Mouse (Mus musculus) midbrain, embryonic 10.5 days (tissue): ENCODE data around the gene Tmem106a. TPM values are rescaled to one million over a fixed set of nuclear protein-coding genes. Genes with fewer than 3 reads are reported as not detected.
A peak's percentile ranks its signal among the peaks of the same experiment; 100 is the strongest.
"Not testable (repeated sequence)": the region's sequence is repeated elsewhere in the genome, so short reads cannot be mapped to it uniquely, and the experiment has no call there.

Experiments
- DNase-seq: peaks from one replicate; pipeline ENCODE4 v3.0.0-alpha.2; 2017; ENCODE audit warnings: low spot score
- H3K27ac ChIP-seq: fragments of 300-500 bp; sonication (generic); replicated peaks from 2 replicates; pipeline ENCODE4 v1.5.1; 2016; ENCODE audit warnings: mild to moderate bottlenecking
- H3K27me3 ChIP-seq: fragments of 300-500 bp; sonication (generic); 2 replicates; pipeline ENCODE4 v1.6.1; 2016; ENCODE audit warnings: low read depth, mild to moderate bottlenecking; ENCODE audit not compliant: poor library complexity, severe bottlenecking
- H3K36me3 ChIP-seq: fragments of 300-500 bp; sonication (generic); 2 replicates; pipeline ENCODE4 v1.6.1; 2016; ENCODE audit warnings: mild to moderate bottlenecking, moderate library complexity
- H3K4me1 ChIP-seq: fragments of 300-500 bp; sonication (generic); 2 replicates; pipeline ENCODE4 v1.6.1; 2016
- H3K4me3 ChIP-seq: fragments of 300-500 bp; sonication (generic); 2 replicates; pipeline ENCODE4 v1.5.1; 2016; ENCODE audit warnings: mild to moderate bottlenecking, moderate library complexity
- H3K9me3 ChIP-seq: fragments of 300-500 bp; sonication (generic); replicated peaks from 2 replicates; pipeline ENCODE4 v1.6.1; 2016; ENCODE audit warnings: mild to moderate bottlenecking
- WGBS: fragments of 180-500 bp; shearing (Covaris S2); methylation state at CpG from one replicate; pipeline ENCODE4 v1.1.7; 2016; 5-methylcytosine and 5-hydroxymethylcytosine counted together
- polyA plus RNA-seq: library from polyadenylated mRNA; unstranded; fragments of >200 nt; fragmentation: Nextera tagmentation; extraction: Ambion mirVana; gene quantifications from 2 replicates; pipeline ENCODE4 v1.2.1, GENCODE M21; 2016

Gene Tmem106a
- polyA plus RNA-seq, 1 experiment from 2014 or later, result 2.0 TPM

- Histone ChIP-seq H3K4me1 (peaks cover 21% of the 10 kb centered on the region), H3K27me3 (no peaks in the 10 kb centered on the region), H3K4me3 (peak overlapping the region; percentile 70), H3K27ac (peak overlapping the region; percentile 98), H3K36me3 (peaks cover 9% of the 10 kb centered on the region; the same call in 1 of the 2 replicates), H3K9me3 (no peaks in the 10 kb centered on the region)
- WGBS, result under 1% methylated on average over 33 of the region's 33 CpGs
- DNase-seq, result peak; percentile 93
These were observed 46.0 kb downstream of the Tmem106a start for GRCm38 (mm10) chr11:101627857-101628559.

DNA sequence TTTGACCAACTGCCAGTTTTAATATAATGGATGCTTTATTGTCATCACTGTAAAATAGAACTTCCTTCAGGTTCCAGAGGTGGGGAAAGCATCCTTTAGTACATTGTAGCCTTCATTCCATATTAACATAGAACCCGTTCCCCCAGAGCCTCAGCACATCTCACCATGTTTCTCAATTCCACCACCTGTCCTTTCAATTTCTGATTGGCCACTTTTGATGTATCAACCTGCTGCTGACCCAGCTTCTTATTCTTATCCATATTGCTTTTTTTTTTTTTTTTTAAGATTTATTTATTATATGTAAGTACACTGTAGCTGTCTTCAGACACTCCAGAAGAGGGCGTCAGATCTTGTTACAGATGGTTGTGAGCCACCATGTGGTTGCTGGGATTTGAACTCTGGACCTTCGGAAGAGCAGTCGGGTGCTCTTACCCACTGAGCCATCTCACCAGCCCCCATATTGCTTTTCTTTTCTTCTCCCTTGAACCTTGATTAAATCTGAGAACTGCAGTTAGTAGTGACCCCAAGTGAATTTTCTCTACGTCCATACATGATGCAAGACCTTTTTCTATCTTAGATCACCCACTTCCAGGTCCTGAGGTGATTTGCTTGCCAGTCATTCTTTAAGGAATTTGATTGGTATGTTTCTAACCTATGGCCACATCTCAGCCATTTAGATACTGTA lies 46.8 kb downstream of the Tmem106a start:
- Histone ChIP-seq H3K36me3 (peaks cover 17% of the 10 kb centered on the region; the same call in 1 of the 2 replicates), H3K27ac (peak overlapping the region; percentile 98; the same call in 1 of the 2 replicates)
- not testable (repeated sequence) for H3K27me3 ChIP-seq

DNA sequence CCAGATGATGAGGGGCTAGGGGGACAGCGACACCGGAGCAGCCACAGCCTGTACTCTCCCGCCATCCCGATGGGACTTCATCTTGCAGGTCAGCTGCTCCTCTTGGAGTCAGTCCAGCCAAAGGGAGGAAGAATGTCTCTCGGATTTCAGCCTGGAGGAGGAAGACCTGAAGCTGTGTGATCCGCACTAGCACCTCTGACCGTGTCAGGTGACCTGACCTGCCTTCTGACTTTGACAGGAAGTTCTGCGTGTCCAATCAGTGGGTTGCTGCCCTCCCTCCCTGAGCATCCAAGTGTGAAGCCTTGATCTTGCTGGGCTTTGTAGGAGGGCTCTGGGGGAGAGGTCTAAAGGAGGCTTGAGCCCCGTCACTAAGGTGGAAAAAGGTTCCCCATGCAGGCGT lies 53.6 kb downstream of the Tmem106a start:
- Histone ChIP-seq H3K27me3 (no peaks in the 10 kb centered on the region), H3K27ac (no peak overlapping the region), H3K4me1 (peaks cover 4% of the 10 kb centered on the region), H3K9me3 (no peaks in the 10 kb centered on the region), H3K4me3 (no peak overlapping the region), H3K36me3 (peaks cover 35% of the 10 kb centered on the region)
- no peak for DNase-seq
- 81% methylated on average over 10 of the region's 10 CpGs for WGBS

More for the DNA sequence above, 46.8 kb downstream of the Tmem106a start:
- DNase-seq, H3K9me3 ChIP-seq: not testable (repeated sequence)
- peaks cover 21% of the 10 kb centered on the region for H3K4me1 ChIP-seq
- WGBS, result 75% methylated on average over 4 of the region's 5 CpGs
- H3K4me3 ChIP-seq, result peak overlapping the region; percentile 70

- Histone ChIP-seq H3K27ac (no peak overlapping the region), H3K9me3 (no peaks in the 10 kb centered on the region), H3K36me3 (peaks cover 16% of the 10 kb centered on the region), H3K4me1 (peaks cover 12% of the 10 kb centered on the region), H3K4me3 (no peak overlapping the region), H3K27me3 (no peaks in the 10 kb centered on the region)
- DNase-seq, result no peak
- WGBS, result 92% methylated on average over 4 of the region's 4 CpGs
These were observed 57.7 kb downstream of the Tmem106a start for GRCm38 (mm10) chr11:101639761-101640160.

- DNase-seq, result peak; percentile 80
- H3K9me3 ChIP-seq, H3K27me3 ChIP-seq, H3K36me3 ChIP-seq: not testable (repeated sequence)
- peak overlapping the region; percentile 47 for H3K4me3 ChIP-seq
- WGBS, result 6% methylated on average over 53 of the region's 53 CpGs
- peak overlapping the region; percentile 87 for H3K27ac ChIP-seq
- H3K4me1 ChIP-seq, result peaks cover 12% of the 10 kb centered on the region
These were observed 59.0 kb downstream of the Tmem106a start for GRCm38 (mm10) chr11:101640857-101641709.

Other genes starting within 250 kb of the Tmem106a start
- gene G6pc, start 214.7 kb upstream of the Tmem106a start, polyA plus RNA-seq, result not detected in 2 replicates
- 105 TPM in 2 replicates for gene Aarsd1, start 164.6 kb upstream of the Tmem106a start, polyA plus RNA-seq
- gene Gm27029, start 157.4 kb upstream of the Tmem106a start, polyA plus RNA-seq, result 8.4 and 9.4 TPM in 2 replicates
- 22.8 and 24.0 TPM in 2 replicates for gene Rundc1, start 157.2 kb upstream of the Tmem106a start, polyA plus RNA-seq
- 2.4 and 3.7 TPM in 2 replicates for gene Ptges3l, start 156.9 kb upstream of the Tmem106a start, polyA plus RNA-seq
- gene Rpl27, start 139.9 kb upstream of the Tmem106a start, polyA plus RNA-seq, result 382 and 448 TPM in 2 replicates
- gene Ifi35, start 133.8 kb upstream of the Tmem106a start, polyA plus RNA-seq, result 3.2 and 4.0 TPM in 2 replicates
- 38.8 and 57.7 TPM in 2 replicates for gene Rnd2, start 117.2 kb upstream of the Tmem106a start, polyA plus RNA-seq
- gene Vat1, start 116.0 kb upstream of the Tmem106a start, polyA plus RNA-seq, result 36.1 and 47.7 TPM in 2 replicates
- 21.6 and 23.0 TPM in 2 replicates for gene Brca1, start 30.3 kb upstream of the Tmem106a start, polyA plus RNA-seq
- 69.9 and 83.7 TPM in 2 replicates for gene Nbr1, start 30.1 kb upstream of the Tmem106a start, polyA plus RNA-seq
- gene Gm11634, start 17.0 kb downstream of the Tmem106a start, polyA plus RNA-seq, result 0.22 TPM in 1 of 2 replicates, not detected in the other
- 35.2 and 39.2 TPM in 2 replicates for gene Rdm1, start 45.0 kb downstream of the Tmem106a start, polyA plus RNA-seq
- 4.3 and 4.4 TPM in 2 replicates for gene Arl4d, start 83.3 kb downstream of the Tmem106a start, polyA plus RNA-seq
- 40.0 and 44.0 TPM in 2 replicates for gene Dhx8, start 150.7 kb downstream of the Tmem106a start, polyA plus RNA-seq
- 9.4 and 10.5 TPM in 2 replicates for gene Etv4, start 203.1 kb downstream of the Tmem106a start, polyA plus RNA-seq